Mouse (Mus musculus) bone marrow macrophage, adult 2 months (primary cell): ENCODE measurements at regions not wholly inside any gene's neighbourhood (a gene's known extent, or its start where the extent isn't known, plus 50 kb on each side); places are given as distances from the start of the nearest gene placed in this dataset.

Experiments used
- CTCF ChIP-seq: IDR thresholded peaks from 2 replicates; pipeline ENCODE4 v1.5.1; 2012; ENCODE audit warnings: low read depth, mild to moderate bottlenecking, low read length, moderate library complexity
- POLR2A ChIP-seq: IDR thresholded peaks from 2 replicates; pipeline ENCODE4 v1.6.1; 2012; ENCODE audit warnings: mild to moderate bottlenecking, low read depth, low read length, borderline replicate concordance

GRCm38 (mm10) chr5:16468560-16468959, 84.7 kb upstream of the Hgf start:
- TF ChIP-seq CTCF (no peak), POLR2A (no peak)
